Mouse (Mus musculus) neural tube, embryonic 10.5 days (tissue): ENCODE results near the gene Gm5294.
A peak's percentile ranks its signal among the peaks of the same experiment; 100 is the strongest.

Source experiments
- DNase-seq: peaks from one replicate; pipeline ENCODE4 v3.0.0-alpha.2; 2017; ENCODE audit warnings: low spot score; ENCODE audit errors: extremely low spot score

The Gm5294 gene

GRCm38 (mm10) chr5:138848102-138848501 is 28.2 kb downstream of the Gm5294 start:
- peak; percentile 93 for DNase-seq

GRCm38 (mm10) chr5:138849682-138850461 is 30.0 kb downstream of the Gm5294 start:
- no peak for DNase-seq

GRCm38 (mm10) chr5:138850462-138850844 is 30.6 kb downstream of the Gm5294 start:
- no peak for DNase-seq

GRCm38 (mm10) chr5:138851296-138851780 is 31.5 kb downstream of the Gm5294 start:
- DNase-seq: no peak

- no peak for DNase-seq
Observed at GRCm38 (mm10) chr5:138852151-138852550, 32.3 kb downstream of the Gm5294 start.

GRCm38 (mm10) chr5:138853349-138853748 is 33.5 kb downstream of the Gm5294 start:
- no peak for DNase-seq

- peak; percentile 53 for DNase-seq
Observed at GRCm38 (mm10) chr5:138857010-138857617, 37.2 kb downstream of the Gm5294 start.

- DNase-seq: no peak
Observed at GRCm38 (mm10) chr5:138857811-138858251, 38.0 kb downstream of the Gm5294 start.

- DNase-seq: no peak
Observed at GRCm38 (mm10) chr5:138863681-138864146, 43.8 kb downstream of the Gm5294 start.

- no peak for DNase-seq
Observed at GRCm38 (mm10) chr5:138864166-138864565, 44.3 kb downstream of the Gm5294 start.

- DNase-seq: no peak
Observed at GRCm38 (mm10) chr5:138864880-138865279, 45.0 kb downstream of the Gm5294 start.

- no peak for DNase-seq
Observed at GRCm38 (mm10) chr5:138865637-138866036, 45.8 kb downstream of the Gm5294 start.
